Mouse (Mus musculus): ENCODE results near the gene Pax5. TPM values are rescaled to one million over a fixed set of nuclear protein-coding genes. Genes with fewer than 3 reads are reported as not detected.

Pax5 gene
- polyA plus RNA-seq, 1 experiment from 2014 or later: not detected

DNA sequence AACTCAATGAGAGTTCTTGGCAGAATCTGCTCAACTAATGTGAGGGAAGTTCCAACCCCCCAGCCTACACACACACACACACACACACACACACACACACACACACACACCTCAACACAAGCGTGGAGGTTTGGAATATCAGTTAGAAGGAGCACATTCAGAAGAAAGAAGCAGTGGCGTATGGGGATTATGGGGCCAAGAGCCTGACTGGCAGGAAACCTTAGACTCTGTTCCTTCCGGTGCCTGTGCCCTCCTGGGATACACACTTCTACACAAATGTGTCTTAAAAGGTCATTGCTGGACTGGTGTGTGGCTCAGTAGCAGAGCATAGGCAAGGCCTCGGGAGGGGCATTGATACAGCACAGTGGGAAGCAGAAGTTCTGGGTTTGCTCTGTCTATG lies 10.9 kb upstream of the Pax5 start:
- WGBS: 81% methylated on average over 4 of the region's 4 CpGs
- ATAC-seq (ENCODE audit: low FRiP score, low TSS enrichment) (no peak), DNase-seq (ENCODE audit: low spot score) (no peak)
- Histone ChIP-seq H3K9me3 (ENCODE audit: control insufficient read depth, low read length) (no peaks in the 10 kb centered on the region), H3K4me2 (replicated peaks; ENCODE audit: low read depth) (no peak overlapping the region), H3K4me3 (ENCODE audit: low read depth, low read length) (no peak overlapping the region), H3K36me3 (ENCODE audit: control insufficient read depth, insufficient read depth, low read length) (no peaks in the 10 kb centered on the region), H3K4me1 (replicated peaks; ENCODE audit: control insufficient read depth, insufficient read depth) (no peaks in the 10 kb centered on the region), H3K27me3 (ENCODE audit: control insufficient read depth, insufficient read depth, low read length) (no peaks in the 10 kb centered on the region; the same call in 1 of the 2 replicates), H3K9ac (ENCODE audit: low read length) (no peak overlapping the region), H3K27ac (replicated peaks) (no peak overlapping the region)
- TF ChIP-seq EP300 (optimal IDR thresholded peaks at IDR 0.05) (no peak), CTCF (IDR thresholded peaks at IDR 0.05; ENCODE audit: low read depth) (no peak)

DNA sequence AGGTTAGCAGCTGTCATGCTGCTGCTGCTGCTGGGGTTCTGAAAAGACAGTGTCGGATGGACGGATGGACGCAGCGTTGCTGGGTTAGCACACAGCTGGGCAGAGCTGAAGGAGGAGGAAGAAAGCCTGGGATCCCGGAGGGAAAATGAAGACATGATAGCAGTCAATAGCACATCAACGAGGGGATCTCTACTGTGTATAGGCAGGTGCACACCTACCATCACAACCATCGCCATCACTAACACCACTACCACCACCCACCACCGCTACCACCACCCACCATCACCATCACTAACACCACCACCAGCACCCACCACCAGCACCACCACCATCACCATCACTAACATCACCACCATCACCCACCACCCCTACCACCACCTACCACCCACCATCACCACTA lies 9.8 kb upstream of the Pax5 start:
- ATAC-seq (ENCODE audit: low FRiP score, low TSS enrichment): no peak
- TF ChIP-seq CTCF (IDR thresholded peaks at IDR 0.05; ENCODE audit: low read depth) (no peak), EP300 (optimal IDR thresholded peaks at IDR 0.05) (no peak)
- Histone ChIP-seq H3K4me3 (ENCODE audit: low read depth, low read length) (no peak overlapping the region), H3K36me3 (ENCODE audit: control insufficient read depth, insufficient read depth, low read length) (no peaks in the 10 kb centered on the region), H3K4me1 (replicated peaks; ENCODE audit: control insufficient read depth, insufficient read depth) (no peaks in the 10 kb centered on the region), H3K9me3 (ENCODE audit: control insufficient read depth, low read length) (no peaks in the 10 kb centered on the region), H3K27ac (replicated peaks) (no peak overlapping the region), H3K4me2 (replicated peaks; ENCODE audit: low read depth) (no peak overlapping the region), H3K9ac (ENCODE audit: low read length) (no peak overlapping the region), H3K27me3 (ENCODE audit: control insufficient read depth, insufficient read depth, low read length) (no peaks in the 10 kb centered on the region; the same call in 1 of the 2 replicates)
- DNase-seq (ENCODE audit: low spot score): no peak
- 88% methylated on average over 8 of the region's 8 CpGs for WGBS

DNA sequence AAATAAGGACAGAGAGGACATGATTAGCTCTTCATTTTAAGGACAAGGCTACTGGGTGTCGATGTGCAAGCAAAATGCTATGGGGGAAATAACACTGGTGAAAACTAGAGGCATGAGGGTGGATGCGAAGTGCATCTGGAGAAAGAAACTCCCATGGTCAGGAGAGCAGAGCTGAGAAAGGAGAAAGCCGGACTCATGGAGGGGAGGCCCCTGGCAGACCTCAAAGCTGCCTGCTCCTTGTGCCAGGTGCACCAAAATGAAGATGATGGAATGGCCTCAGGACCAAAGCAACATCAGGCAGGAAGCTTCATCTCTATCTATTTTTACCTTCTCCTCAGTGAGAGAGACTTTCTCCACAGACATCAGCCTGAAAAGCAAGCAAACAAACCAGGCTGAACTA lies 7.4 kb upstream of the Pax5 start:
- WGBS: 72% methylated on average over 3 of the region's 3 CpGs
- Histone ChIP-seq H3K4me2 (replicated peaks; ENCODE audit: low read depth) (no peak overlapping the region), H3K27me3 (ENCODE audit: control insufficient read depth, insufficient read depth, low read length) (peaks cover 16% of the 10 kb centered on the region), H3K9me3 (ENCODE audit: control insufficient read depth, low read length) (no peaks in the 10 kb centered on the region), H3K4me1 (replicated peaks; ENCODE audit: control insufficient read depth, insufficient read depth) (no peaks in the 10 kb centered on the region), H3K27ac (replicated peaks) (no peak overlapping the region), H3K9ac (ENCODE audit: low read length) (no peak overlapping the region), H3K36me3 (ENCODE audit: control insufficient read depth, insufficient read depth, low read length) (no peaks in the 10 kb centered on the region), H3K4me3 (ENCODE audit: low read depth, low read length) (no peak overlapping the region)
- no peak for TF ChIP-seq CTCF (IDR thresholded peaks at IDR 0.05; ENCODE audit: low read depth)
- TF ChIP-seq EP300 (optimal IDR thresholded peaks at IDR 0.05): no peak
- no peak for DNase-seq (ENCODE audit: low spot score)
- ATAC-seq (ENCODE audit: low FRiP score, low TSS enrichment): no peak

DNA sequence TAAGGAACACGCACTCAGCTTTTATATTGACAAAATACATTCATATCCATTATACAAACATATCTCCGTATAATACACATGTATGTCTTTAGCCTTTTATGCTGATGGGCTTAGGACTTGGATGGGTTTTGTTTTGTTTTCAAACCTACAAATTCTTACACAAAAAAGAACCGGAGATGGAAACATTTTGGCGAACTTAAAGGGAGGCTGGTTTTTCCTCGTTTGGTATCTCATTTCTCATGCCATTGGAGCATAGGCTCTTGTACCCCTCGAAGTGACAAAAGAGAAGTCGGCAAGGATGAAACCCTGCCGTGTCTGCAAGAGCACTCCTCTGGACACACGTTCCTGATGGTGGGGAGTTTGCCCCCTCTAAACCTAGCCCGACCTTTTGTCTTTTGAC lies 6.1 kb upstream of the Pax5 start:
- Histone ChIP-seq H3K27ac (replicated peaks) (no peak overlapping the region), H3K4me1 (replicated peaks; ENCODE audit: control insufficient read depth, insufficient read depth) (no peaks in the 10 kb centered on the region), H3K4me3 (ENCODE audit: low read depth, low read length) (no peak overlapping the region), H3K36me3 (ENCODE audit: control insufficient read depth, insufficient read depth, low read length) (no peaks in the 10 kb centered on the region), H3K9me3 (ENCODE audit: control insufficient read depth, low read length) (no peaks in the 10 kb centered on the region), H3K27me3 (ENCODE audit: control insufficient read depth, insufficient read depth, low read length) (peaks cover 19% of the 10 kb centered on the region), H3K4me2 (replicated peaks; ENCODE audit: low read depth) (no peak overlapping the region), H3K9ac (ENCODE audit: low read length) (no peak overlapping the region)
- no peak for TF ChIP-seq EP300 (optimal IDR thresholded peaks at IDR 0.05)
- ATAC-seq (ENCODE audit: low FRiP score, low TSS enrichment) (no peak), DNase-seq (ENCODE audit: low spot score) (no peak)
- WGBS: 5% methylated on average over 10 of the region's 10 CpGs

DNA sequence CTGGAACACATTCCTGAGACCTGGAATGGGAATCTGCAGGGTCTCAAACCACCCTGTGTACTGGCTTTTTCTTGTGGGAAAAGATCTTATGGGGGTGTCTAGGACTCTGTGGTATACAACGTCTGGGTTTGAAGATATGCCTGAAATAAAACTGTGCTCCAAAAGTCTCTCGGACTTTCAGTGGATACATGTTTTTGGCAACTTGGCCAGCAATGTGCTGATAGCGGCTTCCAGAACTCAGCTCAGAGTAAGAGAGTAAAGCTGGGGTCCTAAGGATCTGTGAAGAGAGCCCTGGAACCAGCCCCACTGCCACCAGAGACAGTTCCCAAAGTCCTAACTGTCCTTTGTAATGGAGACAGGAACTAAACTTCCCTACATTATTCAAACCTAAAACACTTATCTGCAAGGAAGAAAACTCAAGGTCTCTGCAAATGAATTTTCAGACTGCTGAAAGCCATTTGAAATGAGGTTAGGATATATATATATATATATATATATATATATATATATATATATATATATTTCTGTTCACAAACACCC lies 5.4 kb upstream of the Pax5 start:
- TF ChIP-seq EP300 (optimal IDR thresholded peaks at IDR 0.05) (no peak), CTCF (IDR thresholded peaks at IDR 0.05; ENCODE audit: low read depth) (no peak)
- H3K9me3 ChIP-seq (ENCODE audit: control insufficient read depth, low read length): no peaks in the 10 kb centered on the region
- WGBS: 10% methylated on average over 3 of the region's 3 CpGs

DNA sequence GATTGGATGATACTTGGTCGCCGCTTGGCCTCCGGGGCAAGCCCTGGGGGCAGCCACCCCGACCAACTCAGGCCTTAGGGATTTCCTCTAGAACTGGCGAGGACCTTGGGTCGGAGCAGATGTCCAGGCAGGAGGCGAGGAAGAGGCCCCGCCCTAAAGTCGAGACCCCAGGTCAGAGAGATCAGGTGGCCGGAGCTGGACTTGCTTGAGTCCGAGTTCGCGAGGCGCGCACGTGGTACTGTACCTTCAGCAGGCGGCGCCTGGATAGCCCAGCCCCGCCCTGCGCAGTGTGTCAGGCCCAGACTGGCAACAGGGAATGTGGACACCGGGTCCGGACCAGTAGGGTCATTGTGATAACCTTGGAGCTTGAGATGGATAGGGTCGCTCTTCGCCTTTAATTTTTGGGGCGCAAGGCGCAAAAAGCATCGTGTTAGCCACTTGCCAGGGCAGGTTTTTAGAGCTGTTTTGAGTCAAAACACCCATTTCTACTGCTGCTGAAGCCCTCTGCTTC lies 3.9 kb upstream of the Pax5 start:
- Histone ChIP-seq H3K27me3 (ENCODE audit: control insufficient read depth, insufficient read depth, low read length) (peaks cover 27% of the 10 kb centered on the region), H3K9ac (ENCODE audit: low read length) (no peak overlapping the region), H3K9me3 (ENCODE audit: control insufficient read depth, low read length) (no peaks in the 10 kb centered on the region), H3K4me3 (ENCODE audit: low read depth, low read length) (no peak overlapping the region), H3K36me3 (ENCODE audit: control insufficient read depth, insufficient read depth, low read length) (no peaks in the 10 kb centered on the region), H3K4me1 (replicated peaks; ENCODE audit: control insufficient read depth, insufficient read depth) (no peaks in the 10 kb centered on the region), H3K27ac (replicated peaks) (no peak overlapping the region), H3K4me2 (replicated peaks; ENCODE audit: low read depth) (no peak overlapping the region)
- ATAC-seq (ENCODE audit: low FRiP score, low TSS enrichment) (peak; percentile 49; the same call in 1 of the 2 replicates), DNase-seq (ENCODE audit: low spot score) (peak; percentile 15)
- TF ChIP-seq EP300 (optimal IDR thresholded peaks at IDR 0.05) (no peak), CTCF (IDR thresholded peaks at IDR 0.05; ENCODE audit: low read depth) (no peak)
- WGBS: 1% methylated on average over 27 of the region's 27 CpGs

More for the DNA sequence above, 5.4 kb upstream of the Pax5 start:
- no peak overlapping the region for H3K4me2 ChIP-seq (replicated peaks; ENCODE audit: low read depth)
- H3K27ac ChIP-seq (replicated peaks): no peak overlapping the region
- no peaks in the 10 kb centered on the region for H3K4me1 ChIP-seq (replicated peaks; ENCODE audit: control insufficient read depth, insufficient read depth)
- no peak for ATAC-seq (ENCODE audit: low FRiP score, low TSS enrichment)
- H3K9ac ChIP-seq (ENCODE audit: low read length): no peak overlapping the region
- DNase-seq (ENCODE audit: low spot score): no peak
- H3K36me3 ChIP-seq (ENCODE audit: control insufficient read depth, insufficient read depth, low read length): no peaks in the 10 kb centered on the region
- peaks cover 25% of the 10 kb centered on the region for H3K27me3 ChIP-seq (ENCODE audit: control insufficient read depth, insufficient read depth, low read length)
- no peak overlapping the region for H3K4me3 ChIP-seq (ENCODE audit: low read depth, low read length)
